Mouse (Mus musculus) neural tube, embryonic 11.5 days (tissue): ENCODE measurements around the gene H13. TPM values are rescaled to one million over a fixed set of nuclear protein-coding genes. Genes with fewer than 3 reads are reported as not detected.

Experiments used
- ATAC-seq: fragments of 200-750 bp; cut with Nextera tagmentation; 2 replicates; pipeline ENCODE4 v1.8.0; 2017; ENCODE audit warnings: moderate number of reproducible peaks, mild to moderate bottlenecking, moderate TSS enrichment, moderate library complexity; ENCODE audit not compliant: insufficient read depth, low FRiP score, low TSS enrichment
- DNase-seq: peaks from one replicate; pipeline ENCODE4 v3.0.0-alpha.2; 2015; ENCODE audit warnings: low spot score
- H3K27ac ChIP-seq: fragments of 300-500 bp; sonication (generic); 2 replicates; pipeline ENCODE4 v1.5.1; 2014; ENCODE audit warnings: low read depth, mild to moderate bottlenecking, low read length
- H3K27me3 ChIP-seq: fragments of 300-500 bp; sonication (generic); 2 replicates; pipeline ENCODE4 v1.6.1; 2014; ENCODE audit warnings: mild to moderate bottlenecking, low read length, mixed read lengths; ENCODE audit not compliant: control insufficient read depth, insufficient read depth
- H3K36me3 ChIP-seq: fragments of 300-500 bp; sonication (generic); 2 replicates; pipeline ENCODE4 v1.6.1; 2014; ENCODE audit warnings: mild to moderate bottlenecking, low read length, moderate library complexity, mixed read lengths; ENCODE audit not compliant: control insufficient read depth, insufficient read depth
- H3K4me1 ChIP-seq: fragments of 300-500 bp; sonication (generic); 2 replicates; pipeline ENCODE4 v1.6.1; 2014; ENCODE audit warnings: low read length, mixed read lengths; ENCODE audit not compliant: control insufficient read depth, insufficient read depth
- H3K4me2 ChIP-seq: fragments of 300-500 bp; sonication (generic); 2 replicates; pipeline ENCODE4 v1.6.1; 2014; ENCODE audit warnings: low read depth, mild to moderate bottlenecking, moderate library complexity
- H3K4me3 ChIP-seq: fragments of 300-500 bp; sonication (generic); 2 replicates; pipeline ENCODE4 v1.5.1; 2014; ENCODE audit warnings: low read depth, low read length
- H3K9ac ChIP-seq: fragments of 300-500 bp; sonication (generic); 2 replicates; pipeline ENCODE4 v1.6.1; 2014; ENCODE audit warnings: mild to moderate bottlenecking, low read length
- H3K9me3 ChIP-seq: fragments of 300-500 bp; sonication (generic); 2 replicates; pipeline ENCODE4 v1.6.1; 2016; ENCODE audit warnings: low read length; ENCODE audit not compliant: control insufficient read depth
- WGBS: fragments of 180-500 bp; shearing (Covaris S2); extraction: QIAGEN DNeasy Blood & Tissue Kit; methylation state at CpG from one replicate; pipeline ENCODE4 v1.1.7; 2014; 5-methylcytosine and 5-hydroxymethylcytosine counted together
- polyA plus RNA-seq: library from polyadenylated mRNA; unstranded; fragments of >200 nt; fragmentation: Nextera tagmentation; extraction: Ambion mirVana; gene quantifications from 2 replicates; pipeline ENCODE4 v1.2.1, GENCODE M21; 2014

The H13 gene
- polyA plus RNA-seq, 1 experiment from 2014 or later: 123 TPM

- Histone ChIP-seq H3K36me3 (no peaks in the 10 kb centered on the region), H3K27me3 (peaks cover 33% of the 10 kb centered on the region), H3K4me3 (no peak overlapping the region), H3K4me1 (peaks cover 5% of the 10 kb centered on the region; the same call in 1 of the 2 replicates), H3K9ac (no peak overlapping the region), H3K4me2 (no peak overlapping the region), H3K9me3 (no peaks in the 10 kb centered on the region), H3K27ac (no peak overlapping the region)
- no peak for ATAC-seq
- no peak for DNase-seq
- WGBS: 68% methylated on average over 3 of the region's 3 CpGs
These were observed 40.0 kb upstream of the H13 start for GRCm38 (mm10) chr2:152629239-152629638.

GRCm38 (mm10) chr2:152629904-152630303 is 39.4 kb upstream of the H13 start:
- no peak overlapping the region for H3K27ac ChIP-seq
- WGBS: 89% methylated on average over 6 of the region's 6 CpGs
- no peak overlapping the region for H3K9ac ChIP-seq
- H3K36me3 ChIP-seq: no peaks in the 10 kb centered on the region
- no peak overlapping the region for H3K4me3 ChIP-seq
- no peaks in the 10 kb centered on the region for H3K9me3 ChIP-seq
- peaks cover 33% of the 10 kb centered on the region for H3K27me3 ChIP-seq
- ATAC-seq: no peak
- no peak overlapping the region for H3K4me2 ChIP-seq
- DNase-seq: no peak
- peaks cover 5% of the 10 kb centered on the region; the same call in 1 of the 2 replicates for H3K4me1 ChIP-seq

- 55% methylated on average over 17 of the region's 17 CpGs for WGBS
- DNase-seq (no peak), ATAC-seq (no peak)
- no peak overlapping the region for H3K4me3 ChIP-seq
- no peaks in the 10 kb centered on the region for H3K36me3 ChIP-seq
- no peak overlapping the region for H3K9ac ChIP-seq
- no peaks in the 10 kb centered on the region for H3K9me3 ChIP-seq
- no peak overlapping the region for H3K4me2 ChIP-seq
- peaks cover 5% of the 10 kb centered on the region; the same call in 1 of the 2 replicates for H3K27me3 ChIP-seq
- no peaks in the 10 kb centered on the region for H3K4me1 ChIP-seq
- no peak overlapping the region for H3K27ac ChIP-seq
These were observed 35.9 kb upstream of the H13 start for GRCm38 (mm10) chr2:152633334-152633733.

GRCm38 (mm10) chr2:152634311-152634710 is 35.0 kb upstream of the H13 start:
- no peak overlapping the region for H3K4me3 ChIP-seq
- H3K9me3 ChIP-seq: no peaks in the 10 kb centered on the region
- DNase-seq (no peak), ATAC-seq (no peak)
- H3K4me1 ChIP-seq: 0 out of 2 replicates have a peak, but pooled peaks cover under 1% of the 10 kb centered on the region
- H3K4me2 ChIP-seq: no peak overlapping the region
- H3K27ac ChIP-seq: no peak overlapping the region
- H3K9ac ChIP-seq: no peak overlapping the region
- H3K27me3 ChIP-seq: no peaks in the 10 kb centered on the region
- H3K36me3 ChIP-seq: no peaks in the 10 kb centered on the region
- 77% methylated on average over 29 of the region's 29 CpGs for WGBS

- ATAC-seq (no peak), DNase-seq (no peak)
- Histone ChIP-seq H3K27ac (no peak overlapping the region), H3K4me2 (no peak overlapping the region), H3K4me3 (no peak overlapping the region), H3K36me3 (no peaks in the 10 kb centered on the region), H3K27me3 (no peaks in the 10 kb centered on the region), H3K9me3 (no peaks in the 10 kb centered on the region), H3K4me1 (0 out of 2 replicates have a peak, but pooled peaks cover 6% of the 10 kb centered on the region), H3K9ac (no peak overlapping the region)
- 77% methylated on average over 23 of the region's 23 CpGs for WGBS
These were observed 32.8 kb upstream of the H13 start for GRCm38 (mm10) chr2:152636246-152637005.

- Histone ChIP-seq H3K4me3 (no peak overlapping the region), H3K27ac (no peak overlapping the region), H3K4me1 (0 out of 2 replicates have a peak, but pooled peaks cover 6% of the 10 kb centered on the region), H3K9me3 (no peaks in the 10 kb centered on the region), H3K27me3 (no peaks in the 10 kb centered on the region), H3K36me3 (no peaks in the 10 kb centered on the region), H3K4me2 (no peak overlapping the region), H3K9ac (no peak overlapping the region)
- DNase-seq (no peak), ATAC-seq (no peak)
- 88% methylated on average over 6 of the region's 6 CpGs for whole genome bisulfite sequencing
These were observed 32.3 kb upstream of the H13 start for GRCm38 (mm10) chr2:152637006-152637322.

- Histone ChIP-seq H3K9ac (no peak overlapping the region), H3K9me3 (no peaks in the 10 kb centered on the region), H3K4me3 (no peak overlapping the region), H3K4me2 (no peak overlapping the region), H3K36me3 (no peaks in the 10 kb centered on the region), H3K27me3 (no peaks in the 10 kb centered on the region), H3K27ac (no peak overlapping the region), H3K4me1 (0 out of 2 replicates have a peak, but pooled peaks cover 6% of the 10 kb centered on the region)
- ATAC-seq: no peak
- 85% methylated on average over 4 of the region's 4 CpGs for WGBS
- no peak for DNase-seq
These were observed 31.9 kb upstream of the H13 start for GRCm38 (mm10) chr2:152637381-152637780.

- Histone ChIP-seq H3K36me3 (no peaks in the 10 kb centered on the region), H3K9ac (no peak overlapping the region), H3K9me3 (no peaks in the 10 kb centered on the region), H3K4me1 (0 out of 2 replicates have a peak, but pooled peaks cover 6% of the 10 kb centered on the region), H3K4me2 (no peak overlapping the region), H3K27me3 (no peaks in the 10 kb centered on the region), H3K27ac (no peak overlapping the region), H3K4me3 (no peak overlapping the region)
- 64% methylated on average over 6 of the region's 6 CpGs for WGBS
- no peak for DNase-seq
- ATAC-seq: no peak
These were observed 30.4 kb upstream of the H13 start for GRCm38 (mm10) chr2:152638865-152639264.
